Mouse (Mus musculus) kidney, adult 8-10 months (tissue): ENCODE measurements around the gene Tspan9.

Experiments used
- DNase-seq, 2 experiments: peaks; one replicate each; pipeline ENCODE4 v3.0.0; 2022

Gene Tspan9

GRCm38 (mm10) chr6:128075453-128076003 lies 67.9 kb downstream of the Tspan9 start:
- peak in 1 of 2 experiments; percentile 41 for DNase-seq

- DNase-seq, result no peak
These were observed 72.4 kb downstream of the Tspan9 start for GRCm38 (mm10) chr6:128070921-128071558.

GRCm38 (mm10) chr6:128070072-128070872 lies 73.1 kb downstream of the Tspan9 start:
- DNase-seq, result no peak

- DNase-seq, result no peak
These were observed 75.2 kb downstream of the Tspan9 start for GRCm38 (mm10) chr6:128068144-128068543.

- no peak for DNase-seq
These were observed 77.4 kb downstream of the Tspan9 start for GRCm38 (mm10) chr6:128065982-128066381.

- peak; percentile 38 to 57 for DNase-seq
These were observed 79.9 kb downstream of the Tspan9 start for GRCm38 (mm10) chr6:128063501-128063900.

GRCm38 (mm10) chr6:128062784-128063183 lies 80.6 kb downstream of the Tspan9 start:
- DNase-seq, result no peak

GRCm38 (mm10) chr6:128062216-128062615 lies 81.2 kb downstream of the Tspan9 start:
- peak in 1 of 2 experiments; percentile 25 for DNase-seq

GRCm38 (mm10) chr6:128061342-128061741 lies 82.1 kb downstream of the Tspan9 start:
- DNase-seq, result no peak

GRCm38 (mm10) chr6:128058570-128058969 lies 84.8 kb downstream of the Tspan9 start:
- DNase-seq, result no peak

GRCm38 (mm10) chr6:128058157-128058556 lies 85.2 kb downstream of the Tspan9 start:
- no peak for DNase-seq

GRCm38 (mm10) chr6:128053000-128053732 lies 90.2 kb downstream of the Tspan9 start:
- no peak for DNase-seq

- no peak for DNase-seq
These were observed 95.7 kb downstream of the Tspan9 start for GRCm38 (mm10) chr6:128047671-128048070.

- no peak for DNase-seq
These were observed 96.2 kb downstream of the Tspan9 start for GRCm38 (mm10) chr6:128047239-128047638.

- DNase-seq, result no peak
These were observed 96.6 kb downstream of the Tspan9 start for GRCm38 (mm10) chr6:128046799-128047198.

- no peak for DNase-seq
These were observed 98.7 kb downstream of the Tspan9 start for GRCm38 (mm10) chr6:128044691-128045090.

- no peak for DNase-seq
These were observed 99.9 kb downstream of the Tspan9 start for GRCm38 (mm10) chr6:128043486-128043885.

GRCm38 (mm10) chr6:128041836-128042235 lies 101.6 kb downstream of the Tspan9 start:
- DNase-seq, result no peak

- no peak for DNase-seq
These were observed 104.2 kb downstream of the Tspan9 start for GRCm38 (mm10) chr6:128039077-128039766.

GRCm38 (mm10) chr6:128038568-128038967 lies 104.8 kb downstream of the Tspan9 start:
- no peak for DNase-seq

- DNase-seq, result no peak
These were observed 106.8 kb downstream of the Tspan9 start for GRCm38 (mm10) chr6:128036597-128036996.

- no peak for DNase-seq
These were observed 107.5 kb downstream of the Tspan9 start for GRCm38 (mm10) chr6:128035930-128036309.
